Mouse (Mus musculus) CH12.LX (cell line): ENCODE data around the gene 2410015M20Rik. TPM values are rescaled to one million over a fixed set of nuclear protein-coding genes. Genes with fewer than 3 reads are reported as not detected.
"Not testable (repeated sequence)": the region's sequence is repeated elsewhere in the genome, so short reads cannot be mapped to it uniquely, and the experiment has no call there.

Experiments
- DNase-seq: peaks from one replicate; pipeline ENCODE4 v3.0.0-alpha.2; 2013; ENCODE audit errors: extremely low read depth
- H3K27ac ChIP-seq: 2 replicates; pipeline ENCODE4 v1.5.1; 2012; ENCODE audit warnings: low read depth, mild to moderate bottlenecking, control low read depth, moderate library complexity; ENCODE audit not compliant: insufficient read depth
- H3K27me3 ChIP-seq: replicated peaks from 2 replicates; pipeline ENCODE3; 2012; ENCODE audit warnings: inconsistent platforms
- H3K36me3 ChIP-seq, 2 experiments: replicated peaks in 1 of 2; 2 replicates each; pipeline versions ENCODE3 to v1.6.1; 2012; ENCODE audit warnings: inconsistent platforms in 1 of 2, low read length in 1 of 2, mild to moderate bottlenecking in 1 of 2, mixed read lengths in 1 of 2, moderate library complexity in 1 of 2; ENCODE audit not compliant: control insufficient read depth in 1 of 2, insufficient read depth in 1 of 2
- H3K4me1 ChIP-seq, 2 experiments: 2 replicates each; pipeline ENCODE4 v1.6.1; 2012; ENCODE audit warnings: inconsistent platforms in 1 of 2, moderate library complexity in 1 of 2; ENCODE audit not compliant: insufficient read depth in 2 of 2, control insufficient read depth in 1 of 2
- H3K4me2 ChIP-seq: 2 replicates; pipeline ENCODE4 v1.6.1; 2012; ENCODE audit warnings: low read depth, mild to moderate bottlenecking, control low read depth; ENCODE audit not compliant: poor library complexity, insufficient read depth, severe bottlenecking
- H3K4me3 ChIP-seq, 3 experiments: fragments of 150-350 bp in 1 of 3; sonication (generic) in 1 of 3; replicated peaks in 1 of 3; 2 replicates each; pipeline versions ENCODE3 to v1.5.1; 2011 to 2012; ENCODE audit warnings: low read depth in 2 of 3, low read length in 2 of 3, mild to moderate bottlenecking in 2 of 3, moderate library complexity in 2 of 3, control low read depth in 1 of 3, improper control_type of control experiment in 1 of 3, inconsistent platforms in 1 of 3, mixed read lengths in 1 of 3; ENCODE audit not compliant: poor library complexity in 1 of 3
- H3K79me2 ChIP-seq: replicated peaks from 2 replicates; pipeline ENCODE4 v1.6.1; 2012; ENCODE audit warnings: mild to moderate bottlenecking, moderate library complexity; ENCODE audit not compliant: control insufficient read depth, poor library complexity, insufficient read depth, severe bottlenecking; ENCODE audit errors: extremely low read depth
- H3K9ac ChIP-seq: 2 replicates; pipeline ENCODE4 v1.6.1; 2012; ENCODE audit warnings: low read depth, mild to moderate bottlenecking, control low read depth, moderate library complexity; ENCODE audit not compliant: insufficient read depth
- H3K9me3 ChIP-seq: replicated peaks from 2 replicates; pipeline ENCODE3; 2012; ENCODE audit warnings: low read length, inconsistent platforms, mixed read lengths
- BHLHE40 ChIP-seq: IDR thresholded peaks from 2 replicates; pipeline ENCODE4 v1.6.1; 2011; ENCODE audit warnings: mild to moderate bottlenecking, low read depth, low read length, improper control_type of control experiment
- CHD1 ChIP-seq: IDR thresholded peaks from 2 replicates; pipeline ENCODE4 v1.6.1; 2012; ENCODE audit warnings: low read depth, low read length, improper control_type of control experiment, inconsistent platforms
- CHD2 ChIP-seq: IDR thresholded peaks from 2 replicates; pipeline ENCODE4 v1.6.1; 2011; ENCODE audit warnings: low read length, improper control_type of control experiment
- CTCF ChIP-seq, 2 experiments: IDR thresholded peaks in 1 of 2; conservative IDR thresholded peaks in 1 of 2; 2 replicates each; pipeline ENCODE4 v1.5.1; 2011 to 2012; ENCODE audit warnings: low read depth in 2 of 2, low read length in 2 of 2, improper control_type of control experiment in 1 of 2, inconsistent platforms in 1 of 2, mild to moderate bottlenecking in 1 of 2, moderate library complexity in 1 of 2
- E2F4 ChIP-seq: IDR thresholded peaks from 2 replicates; pipeline ENCODE4 v1.6.1; 2011; ENCODE audit warnings: low read depth, low read length, improper control_type of control experiment; ENCODE audit not compliant: insufficient replicate concordance
- ELF1 ChIP-seq: IDR thresholded peaks from 2 replicates; pipeline ENCODE4 v1.6.1; 2014; ENCODE audit warnings: low read depth, mild to moderate bottlenecking, inconsistent platforms, low read length, improper control_type of control experiment
- ETS1 ChIP-seq: conservative IDR thresholded peaks from 2 replicates; pipeline ENCODE4 v1.6.1; 2012; ENCODE audit warnings: low read depth, mild to moderate bottlenecking, inconsistent platforms, low read length, improper control_type of control experiment, moderate library complexity
- JUN ChIP-seq: IDR thresholded peaks from 2 replicates; pipeline ENCODE4 v1.6.1; 2011; ENCODE audit warnings: low read depth, mild to moderate bottlenecking, low read length, improper control_type of control experiment, moderate library complexity; ENCODE audit not compliant: insufficient read depth
- JUND ChIP-seq: conservative IDR thresholded peaks from 2 replicates; pipeline ENCODE4 v1.6.1; 2011; ENCODE audit warnings: low read depth, low read length, improper control_type of control experiment
- MEF2A ChIP-seq: IDR thresholded peaks from 2 replicates; pipeline ENCODE4 v1.6.1; 2014; ENCODE audit warnings: low read depth, mild to moderate bottlenecking, inconsistent platforms, low read length, improper control_type of control experiment, borderline replicate concordance
- POLR2A ChIP-seq: IDR thresholded peaks from 2 replicates; pipeline ENCODE4 v1.6.1; 2011; ENCODE audit warnings: low read depth, mild to moderate bottlenecking, improper control_type of control experiment, low read length
- TBP ChIP-seq: conservative IDR thresholded peaks from 2 replicates; pipeline ENCODE4 v1.6.1; 2011; ENCODE audit warnings: low read depth, low read length, improper control_type of control experiment
- TCF12 ChIP-seq: IDR thresholded peaks from 2 replicates; pipeline ENCODE4 v1.6.1; 2014; ENCODE audit warnings: low read depth, mild to moderate bottlenecking, inconsistent platforms, low read length, improper control_type of control experiment
- USF2 ChIP-seq: conservative IDR thresholded peaks from 2 replicates; pipeline ENCODE4 v1.6.1; 2011; ENCODE audit warnings: low read depth, low read length, improper control_type of control experiment
- ZMIZ1 ChIP-seq: IDR thresholded peaks from 2 replicates; pipeline ENCODE4 v1.6.1; 2012; ENCODE audit warnings: low read depth, mild to moderate bottlenecking, inconsistent platforms, low read length, improper control_type of control experiment
- ZNF384 ChIP-seq: IDR thresholded peaks from 2 replicates; pipeline ENCODE4 v1.6.1; 2012; ENCODE audit warnings: low read depth, low read length, improper control_type of control experiment, inconsistent platforms
- dilution Hi-C: fragments of 300-500 bp; cut with MboI; formaldehyde crosslinking; loops from 2 replicates; pipeline ENCODE4 v1.14.3; 2020; ENCODE audit warnings: low sequenced_read_pairs; ENCODE audit not compliant: extremely low pct_unique_long_range_greater_than_20kb, extremely low pct_ligation_motif_present
- in situ Hi-C: fragments of 300-500 bp; cut with MboI; formaldehyde crosslinking; loops from 3 replicates; pipeline ENCODE4 v1.14.3; 2019; ENCODE audit warnings: low sequenced_read_pairs, low pct_ligation_motif_present, low pct_unique_long_range_greater_than_20kb, mixed read lengths
- polyA plus RNA-seq: library from polyadenylated mRNA; unstranded; fragments of >175 nt; gene quantifications from 2 replicates; pipeline ENCODE4 v1.2.1, GENCODE M21; 2012; ENCODE audit warnings: low read depth; ENCODE audit not compliant: insufficient read length
- total RNA-seq, 2 experiments: library from RNA; depleted of rRNA; stranded (reverse); fragments of 300-350 nt in 1 of 2; fragments of >200 nt in 1 of 2; gene quantifications; 2 replicates each; pipeline ENCODE4 v1.2.3; 2012 to 2014

The 2410015M20Rik gene
- total and polyA plus RNA-seq, 3 experiments: 154 to 272 (median 202) TPM

- peaks cover 21 to 63% of the 10 kb centered on the region in 2 experiments for H3K4me1 ChIP-seq
- H3K4me2 ChIP-seq, in situ Hi-C loops, H3K9ac ChIP-seq, DNase-seq, dilution Hi-C loops, H3K27me3 ChIP-seq, H3K4me3 ChIP-seq, H3K9me3 ChIP-seq, H3K27ac ChIP-seq: not testable (repeated sequence)
- H3K79me2 ChIP-seq: peaks cover 54% of the 10 kb centered on the region
- H3K36me3 ChIP-seq: peaks cover 41 to 46% of the 10 kb centered on the region in 2 experiments
These were observed 3.0 kb upstream of the 2410015M20Rik start for GRCm38 (mm10) chr17:56612565-56612939.

- no peaks in the 10 kb centered on the region for H3K27me3 ChIP-seq
- dilution Hi-C loops: no loop called here
- in situ Hi-C loops: no loop called here
- no peak overlapping the region for H3K4me3 ChIP-seq
- H3K36me3 ChIP-seq: peaks cover 39 to 47% of the 10 kb centered on the region in 2 experiments
- H3K27ac ChIP-seq: no peak overlapping the region
- no peak for TF ChIP-seq TCF12
- no peak for TF ChIP-seq TBP
- no peak for TF ChIP-seq BHLHE40
- TF ChIP-seq ETS1: no peak
- no peak for TF ChIP-seq JUND
- no peak for TF ChIP-seq ZNF384
- TF ChIP-seq CHD2: no peak
- TF ChIP-seq USF2: no peak
- no peak for TF ChIP-seq ELF1
- TF ChIP-seq CTCF (conservative IDR thresholded peaks at IDR 0.05 in 1 of 2, IDR thresholded peaks at IDR 0.05 in 1 of 2; ENCODE audit: low read depth in 2 of 2, low read length in 2 of 2): no peak
- TF ChIP-seq POLR2A: no peak
- TF ChIP-seq E2F4: no peak
- no peak for TF ChIP-seq ZMIZ1
- no peak for TF ChIP-seq JUN
- no peak for TF ChIP-seq CHD1
- no peak for TF ChIP-seq MEF2A
- no peak overlapping the region for H3K9ac ChIP-seq
- peaks cover 54% of the 10 kb centered on the region for H3K79me2 ChIP-seq
- H3K4me2 ChIP-seq: no peak overlapping the region
- peaks cover 21 to 64% of the 10 kb centered on the region in 2 experiments for H3K4me1 ChIP-seq
- H3K9me3 ChIP-seq: no peaks in the 10 kb centered on the region
- DNase-seq: peak; percentile 71
These were observed 2.4 kb upstream of the 2410015M20Rik start for GRCm38 (mm10) chr17:56611861-56612564.
